Mouse (Mus musculus): ENCODE data around the gene Stx2.

GRCm38 (mm10) chr5:129020731-129021130 lies 12.4 kb upstream of the Stx2 start:
- TF ChIP-seq TAL1 (IDR thresholded peaks at IDR 0.05; ENCODE audit: low read length) (no peak), GATA1 (IDR thresholded peaks at IDR 0.05; ENCODE audit: low read length) (no peak)

Data from erythroblast, embryonic 14.5 days (primary cell).